Mouse (Mus musculus): Measurements from ENCODE around the gene Nek10.

- TF ChIP-seq ZC3H11A (IDR thresholded peaks at IDR 0.05; ENCODE audit: borderline replicate concordance, low read depth, low read length), result no peak
- TF ChIP-seq HCFC1 (IDR thresholded peaks at IDR 0.05; ENCODE audit: borderline replicate concordance, insufficient read depth, low read length), result no peak
- no peak for TF ChIP-seq MAFK (IDR thresholded peaks at IDR 0.05; ENCODE audit: insufficient read depth, low read depth, low read length)
- no peak for TF ChIP-seq ZNF384 (IDR thresholded peaks at IDR 0.05; ENCODE audit: low read depth, low read length)
- no peak for TF ChIP-seq CHD2 (IDR thresholded peaks at IDR 0.05; ENCODE audit: low read depth, low read length)
Observed at GRCm38 (mm10) chr14:15048186-15048585, 245.0 kb downstream of the Nek10 start.
